Mouse (Mus musculus) C3H10T1/2 (cell line): Measurements from ENCODE around the gene Scn4b. TPM values are rescaled to one million over a fixed set of nuclear protein-coding genes. Genes with fewer than 3 reads are reported as not detected.

Experiments used
- polyA plus RNA-seq, 2 experiments: library from polyadenylated mRNA; unstranded; fragments of >200 nt; fragmentation: generic; extraction: Trizol; gene quantifications; one replicate each; pipeline ENCODE4 v1.2.1; 2012; ENCODE audit warnings: missing spikeins in 2 of 2

The Scn4b gene
- polyA plus RNA-seq: not detected

DNA sequence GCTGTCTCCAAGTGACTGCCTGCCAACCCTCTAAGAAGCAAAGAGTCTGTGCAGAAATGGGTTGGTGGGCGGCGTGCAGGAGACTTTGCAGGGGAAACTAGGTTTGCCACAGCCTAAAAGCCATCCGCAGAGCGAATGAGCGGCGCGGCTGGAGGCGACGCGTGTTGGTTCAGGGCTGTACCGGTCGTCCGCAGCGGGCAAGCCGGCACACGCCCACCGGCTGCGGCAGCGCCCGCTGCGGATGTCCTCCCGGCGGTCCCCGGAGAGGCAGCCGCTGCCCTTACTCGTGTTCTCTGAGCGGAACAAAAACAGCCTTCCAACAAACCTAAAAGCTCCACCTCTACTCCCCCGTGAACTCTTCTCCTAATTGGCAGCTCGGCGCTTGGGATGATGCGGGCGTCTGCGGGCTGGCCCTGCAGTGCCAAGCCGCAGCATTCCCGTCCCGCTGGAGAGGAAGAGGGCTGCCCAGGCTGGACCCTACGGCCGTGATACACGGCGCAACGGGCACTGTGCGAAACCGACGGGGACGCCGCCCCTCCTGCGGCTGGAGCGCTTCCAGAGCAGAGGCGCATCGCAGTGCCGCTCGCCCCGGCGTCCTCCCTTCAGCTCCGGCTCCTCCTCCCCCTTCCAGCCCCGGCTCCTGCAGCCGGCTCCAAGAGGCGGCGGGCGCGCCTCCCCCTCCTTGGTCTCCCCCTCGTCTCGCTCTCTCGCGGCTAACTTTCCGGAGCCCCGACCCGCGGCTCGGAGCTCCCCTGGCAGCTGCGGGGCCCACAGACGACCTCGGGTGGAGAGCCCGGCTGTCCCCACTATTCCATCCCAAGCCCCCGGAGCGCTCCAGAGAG lies at the start of gene Scn4b:
Gene Scn4b (plus strand): TSS at position 205 of the 842 bp plus-strand sequence.

DNA sequence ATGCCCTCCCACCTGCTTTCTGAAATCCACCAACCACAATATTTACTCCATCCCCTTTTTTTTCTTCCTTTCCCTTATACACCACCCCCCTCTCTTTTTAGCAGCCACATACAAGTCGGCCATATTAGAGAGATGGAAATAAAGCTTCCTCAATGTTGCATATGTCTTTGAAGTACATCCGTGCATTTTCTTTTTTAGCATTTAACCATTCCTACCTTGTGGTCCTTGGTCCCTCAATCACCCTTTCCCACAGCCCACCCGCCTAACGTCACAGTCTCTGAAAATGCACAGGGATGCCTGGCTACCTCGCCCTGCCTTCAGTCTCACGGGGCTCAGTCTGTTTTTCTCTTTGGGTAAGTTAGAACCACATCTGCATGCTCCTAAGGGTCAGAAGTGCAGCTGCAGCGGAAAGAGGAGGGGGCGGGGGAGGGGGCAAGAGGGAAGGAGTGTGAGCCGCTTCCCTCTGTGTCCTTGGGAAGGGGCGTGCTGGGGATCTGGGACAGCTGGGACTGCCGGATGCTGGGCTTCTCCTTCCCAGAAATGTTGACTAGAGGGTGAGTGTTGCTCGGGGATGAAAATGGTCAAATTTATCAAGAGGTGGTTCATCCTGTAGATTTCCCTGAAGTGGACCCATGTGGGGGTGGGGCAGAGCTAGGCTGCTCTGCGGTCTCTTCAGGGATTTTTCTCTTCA lies 20.3 kb upstream of the Scn4b start, which contains the start of gene Scn2b:
Gene Scn2b (plus strand): TSS at position 42 of the 691 bp plus-strand sequence.

DNA sequence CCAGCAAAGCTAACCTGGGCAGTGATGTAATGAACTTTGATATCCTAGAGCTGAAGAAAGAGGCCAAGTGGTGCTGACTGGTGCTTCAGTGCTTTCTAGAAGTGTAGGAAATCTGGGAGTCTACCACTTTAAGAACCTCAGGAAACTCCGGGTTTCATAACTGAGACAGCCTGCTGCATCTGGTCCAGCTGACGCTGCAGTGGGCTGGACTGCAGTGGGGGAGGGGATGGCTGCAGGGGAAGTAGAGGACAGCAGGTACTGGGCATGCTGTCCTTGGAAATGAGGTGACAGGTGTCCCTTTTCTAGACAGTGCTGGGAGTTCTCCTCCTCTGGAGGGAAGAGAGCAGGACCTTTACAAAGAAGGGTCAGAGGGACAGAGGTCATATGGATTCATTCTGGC lies 43.6 kb downstream of the Scn4b start, which contains the start of gene BC049352:
Gene BC049352 (plus strand): TSS at position 238 of the 400 bp plus-strand sequence.

Other genes with a start within 250 kb of the Scn4b start
- gene Atp5l, start 217.7 kb upstream of the Scn4b start, polyA plus RNA-seq: 100 to 1,000 TPM; 395 to 672 TPM
- gene Ube4a, start 172.8 kb upstream of the Scn4b start, polyA plus RNA-seq: 1 to 10 TPM; 1.6 to 9.5 TPM
- not detected for gene Cd3g, start 158.0 kb upstream of the Scn4b start, polyA plus RNA-seq
- gene Cd3d, start 156.6 kb upstream of the Scn4b start, polyA plus RNA-seq: not detected
- not detected for gene Cd3e, start 128.8 kb upstream of the Scn4b start, polyA plus RNA-seq
- not detected for gene Mpzl2, start 98.6 kb upstream of the Scn4b start, polyA plus RNA-seq
- under 1 TPM in 1 of 2 experiments, not detected in 1; 0.01 TPM for gene Mpzl3, start 83.2 kb upstream of the Scn4b start, polyA plus RNA-seq
- not detected for gene Jaml, start 59.2 kb upstream of the Scn4b start, polyA plus RNA-seq
- gene Scn2b, start 20.6 kb upstream of the Scn4b start, polyA plus RNA-seq: not detected
- gene BC049352, start 43.6 kb downstream of the Scn4b start, polyA plus RNA-seq: not detected
- not detected for gene Tmprss4, start 65.7 kb downstream of the Scn4b start, polyA plus RNA-seq
- gene Il10ra, start 130.8 kb downstream of the Scn4b start, polyA plus RNA-seq: not detected
- gene Tmprss13, start 180.7 kb downstream of the Scn4b start, polyA plus RNA-seq: not detected
- not detected for gene Fxyd6, start 231.8 kb downstream of the Scn4b start, polyA plus RNA-seq